Mouse (Mus musculus) myocyte (in vitro differentiated cells): Measurements from ENCODE around the gene Nfkbia.

Experiments used
- CEBPB ChIP-seq: IDR thresholded peaks from 2 replicates; pipeline ENCODE4 v1.6.1; 2011; ENCODE audit warnings: mild to moderate bottlenecking, moderate library complexity; ENCODE audit not compliant: poor library complexity, insufficient read depth, severe bottlenecking
- E2F4 ChIP-seq: IDR thresholded peaks from one replicate; pipeline ENCODE4 v1.6.1; 2011; ENCODE audit warnings: mild to moderate bottlenecking, control low read depth, moderate library complexity; ENCODE audit not compliant: insufficient read depth
- MAX ChIP-seq: IDR thresholded peaks from one replicate; pipeline ENCODE4 v1.6.1; 2011; ENCODE audit warnings: low read depth, mild to moderate bottlenecking, control low read depth
- POLR2A ChIP-seq: IDR thresholded peaks from one replicate; pipeline ENCODE4 v1.6.1; 2011; ENCODE audit warnings: low read depth, mild to moderate bottlenecking, control low read depth, moderate library complexity; ENCODE audit not compliant: insufficient read length
- POLR2AphosphoS2 ChIP-seq: IDR thresholded peaks from one replicate; pipeline ENCODE4 v1.6.1; 2011; ENCODE audit warnings: low read depth, control low read depth; ENCODE audit not compliant: insufficient read length
- REST ChIP-seq: IDR thresholded peaks from one replicate; pipeline ENCODE4 v1.6.1; 2011; ENCODE audit warnings: mild to moderate bottlenecking, control low read depth, moderate library complexity; ENCODE audit not compliant: insufficient read depth, insufficient read length
- TCF3 ChIP-seq: IDR thresholded peaks from one replicate; pipeline ENCODE4 v1.6.1; 2011; ENCODE audit warnings: low read depth, control low read depth; ENCODE audit not compliant: insufficient read length
- USF1 ChIP-seq: IDR thresholded peaks from one replicate; pipeline ENCODE4 v1.6.1; 2011; ENCODE audit warnings: low read depth, mild to moderate bottlenecking, control low read depth, moderate library complexity

DNA sequence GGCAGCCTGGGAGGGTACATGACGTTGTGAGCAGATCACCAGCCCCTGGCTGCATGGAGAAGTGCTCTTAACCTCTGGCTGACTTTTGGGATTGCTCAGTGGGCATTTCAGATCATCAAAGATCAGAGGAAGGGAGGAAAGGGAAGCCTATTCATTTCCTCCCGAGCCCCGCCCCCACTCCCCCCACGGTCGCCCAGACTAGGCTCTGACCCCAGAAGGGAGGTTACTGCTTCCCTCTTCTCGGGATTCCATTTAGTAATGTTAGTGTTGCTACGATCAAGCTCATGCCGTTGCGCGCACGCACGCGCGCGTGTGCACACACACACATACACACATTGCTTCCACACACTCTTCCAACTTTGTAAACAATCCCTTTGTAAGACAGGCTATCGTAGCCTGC, 42.0 kb downstream of the Nfkbia start:
- TF ChIP-seq MAX = no peak
- TF ChIP-seq POLR2A = no peak
- TF ChIP-seq POLR2AphosphoS2 = no peak
- TF ChIP-seq TCF3 = no peak
- no peak for TF ChIP-seq USF1
- no peak for TF ChIP-seq E2F4
- TF ChIP-seq CEBPB = no peak
- TF ChIP-seq REST = no peak
